Mouse (Mus musculus): ENCODE measurements around the gene Sfmbt2.
"Not testable (repeated sequence)": the region's sequence is repeated elsewhere in the genome, so short reads cannot be mapped to it uniquely, and the experiment has no call there.

Gene Sfmbt2

GRCm38 (mm10) chr2:10370176-10370575 is at the start of gene Sfmbt2:
Sfmbt2 (plus strand) TSS chr2:10370510.
- no peak for DNase-seq (ENCODE audit: low spot score)

GRCm38 (mm10) chr2:10321093-10321492 is 49.2 kb upstream of the Sfmbt2 start:
- peak; percentile 15 for DNase-seq (ENCODE audit: low spot score)

- no peak for DNase-seq (ENCODE audit: low spot score)
Measured at GRCm38 (mm10) chr2:10323173-10323572, 47.1 kb upstream of the Sfmbt2 start.

GRCm38 (mm10) chr2:10324980-10325379 is 45.3 kb upstream of the Sfmbt2 start:
- no peak for DNase-seq (ENCODE audit: low spot score)

GRCm38 (mm10) chr2:10330216-10330615 is 40.1 kb upstream of the Sfmbt2 start:
- no peak for DNase-seq (ENCODE audit: low spot score)

- DNase-seq (ENCODE audit: low spot score), result no peak
Measured at GRCm38 (mm10) chr2:10334299-10334698, 36.0 kb upstream of the Sfmbt2 start.

GRCm38 (mm10) chr2:10335037-10335608 is 35.2 kb upstream of the Sfmbt2 start:
- DNase-seq (ENCODE audit: low spot score), result no peak

GRCm38 (mm10) chr2:10340022-10340421 is 30.3 kb upstream of the Sfmbt2 start:
- no peak for DNase-seq (ENCODE audit: low spot score)

GRCm38 (mm10) chr2:10343523-10343922 is 26.8 kb upstream of the Sfmbt2 start:
- DNase-seq (ENCODE audit: low spot score), result no peak

- not testable (repeated sequence) for DNase-seq (ENCODE audit: low spot score)
Measured at GRCm38 (mm10) chr2:10344073-10344472, 26.2 kb upstream of the Sfmbt2 start.

GRCm38 (mm10) chr2:10347193-10347592 is 23.1 kb upstream of the Sfmbt2 start:
- no peak for DNase-seq (ENCODE audit: low spot score)

- no peak for DNase-seq (ENCODE audit: low spot score)
Measured at GRCm38 (mm10) chr2:10348036-10348435, 22.3 kb upstream of the Sfmbt2 start.

GRCm38 (mm10) chr2:10350266-10350810 is 20.0 kb upstream of the Sfmbt2 start:
- no peak for DNase-seq (ENCODE audit: low spot score)

GRCm38 (mm10) chr2:10351125-10351524 is 19.2 kb upstream of the Sfmbt2 start:
- DNase-seq (ENCODE audit: low spot score), result no peak

- no peak for DNase-seq (ENCODE audit: low spot score)
Measured at GRCm38 (mm10) chr2:10352887-10353286, 17.4 kb upstream of the Sfmbt2 start.

- no peak for DNase-seq (ENCODE audit: low spot score)
Measured at GRCm38 (mm10) chr2:10353889-10354288, 16.4 kb upstream of the Sfmbt2 start.

GRCm38 (mm10) chr2:10359861-10360260 is 10.4 kb upstream of the Sfmbt2 start:
- no peak for DNase-seq (ENCODE audit: low spot score)

- no peak for DNase-seq (ENCODE audit: low spot score)
Measured at GRCm38 (mm10) chr2:10365081-10365480, 5.2 kb upstream of the Sfmbt2 start.

- no peak for DNase-seq (ENCODE audit: low spot score)
Measured at GRCm38 (mm10) chr2:10366284-10366683, 4.0 kb upstream of the Sfmbt2 start.

GRCm38 (mm10) chr2:10369676-10370075 is 634 bp upstream of the Sfmbt2 start:
- no peak for DNase-seq (ENCODE audit: low spot score)

GRCm38 (mm10) chr2:10370687-10371458 is 563 bp downstream of the Sfmbt2 start:
- no peak for DNase-seq (ENCODE audit: low spot score)

GRCm38 (mm10) chr2:10371459-10371817 is 1.1 kb downstream of the Sfmbt2 start:
- no peak for DNase-seq (ENCODE audit: low spot score)

- no peak for DNase-seq (ENCODE audit: low spot score)
Measured at GRCm38 (mm10) chr2:10371899-10372298, 1.6 kb downstream of the Sfmbt2 start.

- DNase-seq (ENCODE audit: low spot score), result peak; percentile 45
Measured at GRCm38 (mm10) chr2:10372321-10372723, 2.0 kb downstream of the Sfmbt2 start.

All from ovary, postnatal 14 days (tissue).